9 mouse cellular contexts compared by ENCODE assay signal in genomic region chr1:63110536-63111285, GRCm38 (mm10). TPM values are rescaled to one million over a fixed set of nuclear protein-coding genes. Genes with fewer than 3 reads are reported as not detected.
A peak's percentile ranks its signal among the peaks of the same experiment; 100 is the strongest.
DNase-seq lines count a peak whose midpoint lies in the region; ATAC-seq and TF ChIP-seq lines count a peak whose summit lies in the region.
"Had no signal": no experiment of that assay in that cellular context is flagged by ENCODE, and none has a peak within 500 bp of the region (broad histone marks: within the 10 kb centered on the region; RNA-seq: fewer than 3 reads in every experiment).

No protein-coding gene starts in this region.

- no peak for DNase-seq in heart, adult 2 months
- DNase-seq in heart, embryonic 10.5 days (ENCODE audit: low spot score) = no peak
- DNase-seq in CD8-positive naive resting alpha-beta T cell, adult 2 months (ENCODE audit: low read depth in 2 of 2, low spot score in 2 of 2) = peak; percentile 55 to 61
- DNase-seq in c-Kit-negative CD71-positive TER-119-positive erythroid progenitor cells, embryonic 14.5 days (ENCODE audit: low read depth, low spot score) = peak; percentile 40
- DNase-seq in hindbrain, embryonic 11.5 days (ENCODE audit: low spot score) = peak; percentile 63
- peak; percentile 72 for DNase-seq in lung, postnatal 10 days
- DNase-seq in testis, postnatal 10 days (ENCODE audit: low spot score) = peak; percentile 78

- H3K4me1 ChIP-seq in heart, adult 2 months (ENCODE audit: control insufficient read depth, insufficient read depth, low read length) = peaks cover 12% of the 10 kb centered on the region
- H3K4me1 ChIP-seq in heart, embryonic 10.5 days = peaks cover 29% of the 10 kb centered on the region
- no peaks in the 10 kb centered on the region; the same call in 1 of the 2 replicates for H3K4me1 ChIP-seq in hindbrain, embryonic 11.5 days (replicated peaks; ENCODE audit: control insufficient read depth, insufficient read depth, low read length)

- no peak overlapping the region for H3K27ac ChIP-seq in heart, adult 2 months
- no peak overlapping the region for H3K27ac ChIP-seq in heart, embryonic 10.5 days
- no peak overlapping the region for H3K27ac ChIP-seq in hindbrain, embryonic 11.5 days (ENCODE audit: low read depth, low read length)
- H3K27ac ChIP-seq: liver, embryonic 15.5 days had no signal

- intact Hi-C loops in heart, adult 2 months (cut with DNase I) = no loop called here

- TF ChIP-seq EP300 in heart, adult 2 months (IDR thresholded peaks at IDR 0.05; ENCODE audit: insufficient read depth, low read depth, low read length) = no peak

- H3K4me2 ChIP-seq in hindbrain, embryonic 11.5 days (replicated peaks; ENCODE audit: low read depth, low read length) = no peak overlapping the region
- H3K4me2 ChIP-seq: liver, embryonic 15.5 days had no signal

- no peaks in the 10 kb centered on the region; the same call in none of the 2 replicates for H3K36me3 ChIP-seq in heart, adult 2 months (ENCODE audit: control insufficient read depth, insufficient read depth, low read length)
- H3K36me3 ChIP-seq in heart, embryonic 10.5 days = peaks cover 4% of the 10 kb centered on the region; the same call in 1 of the 2 replicates
- no peaks in the 10 kb centered on the region for H3K36me3 ChIP-seq in hindbrain, embryonic 11.5 days (ENCODE audit: control insufficient read depth, insufficient read depth, low read length)

- no peaks in the 10 kb centered on the region for H3K9me3 ChIP-seq in heart, embryonic 10.5 days
- H3K9me3 ChIP-seq in hindbrain, embryonic 11.5 days (ENCODE audit: control insufficient read depth, low read length) = no peaks in the 10 kb centered on the region
- H3K9me3 ChIP-seq: liver, embryonic 15.5 days had no signal

- no peak overlapping the region for H3K9ac ChIP-seq in heart, adult 2 months (ENCODE audit: low read depth, low read length)
- H3K9ac ChIP-seq in hindbrain, embryonic 11.5 days (ENCODE audit: low read depth, low read length) = no peak overlapping the region
- H3K9ac ChIP-seq: liver, embryonic 15.5 days had no signal

- peaks cover 4% of the 10 kb centered on the region for H3K79me2 ChIP-seq in heart, adult 2 months (replicated peaks; ENCODE audit: control insufficient read depth, insufficient read depth, low read length)

- no peak for TF ChIP-seq POLR2A in heart, adult 2 months (IDR thresholded peaks at IDR 0.05; ENCODE audit: insufficient read depth, low read depth, low read length)

- ATAC-seq in hindbrain, embryonic 11.5 days (ENCODE audit: low FRiP score) = no peak
- ATAC-seq in erythroid progenitor cell, adult 5-6 weeks (replicated peaks; ENCODE audit: low FRiP score, poor library complexity, severe bottlenecking) = no peak

- TF ChIP-seq CTCF in heart, adult 2 months (IDR thresholded peaks at IDR 0.05) = peak; percentile 51

- no peak overlapping the region for H3K4me3 ChIP-seq in heart, adult 2 months
- H3K4me3 ChIP-seq in heart, embryonic 10.5 days = no peak overlapping the region
- H3K4me3 ChIP-seq in hindbrain, embryonic 11.5 days (ENCODE audit: low read depth, low read length) = no peak overlapping the region
- H3K4me3 ChIP-seq: liver, embryonic 15.5 days had no signal

- H3K27me3 ChIP-seq in heart, adult 2 months (ENCODE audit: control insufficient read depth, insufficient read depth, low read length) = no peaks in the 10 kb centered on the region
- H3K27me3 ChIP-seq in heart, embryonic 10.5 days (ENCODE audit: insufficient read depth, poor library complexity, severe bottlenecking) = no peaks in the 10 kb centered on the region
- no peaks in the 10 kb centered on the region for H3K27me3 ChIP-seq in hindbrain, embryonic 11.5 days (ENCODE audit: control insufficient read depth, insufficient read depth, low read length)
- H3K27me3 ChIP-seq: liver, embryonic 15.5 days had no signal

- 53% methylated on average over 7 of the region's 7 CpGs for WGBS in heart, adult 2 months
- 50% methylated on average over 7 of the region's 7 CpGs for WGBS in heart, embryonic 10.5 days
- 48% methylated on average over 7 of the region's 7 CpGs for WGBS in hindbrain, embryonic 11.5 days

RNA-seq across cellular contexts. Expression of gene Ino80d, which starts 3.8 kb away (rescaled TPM):
- 10 to 100 TPM; 16.6 to 18.4 TPM for total RNA-seq in heart, adult 2 months (2021)
- 6.5 and 9.1 TPM in 2 replicates for polyA plus RNA-seq in heart, adult 2 months (2012; rRNA removed)
- 12.2 and 12.9 TPM in 2 replicates for polyA plus RNA-seq in heart, embryonic 10.5 days (2016; fragmentation: Nextera tagmentation; extraction: Ambion mirVana)
- 10.5 and 16.8 TPM in 2 replicates for polyA plus RNA-seq in hindbrain, embryonic 11.5 days (2014; fragmentation: Nextera tagmentation; extraction: Ambion mirVana)
- 22.3 and 24.7 TPM in 2 replicates for total RNA-seq in erythroid progenitor cell, adult 5-6 weeks (2015; ENCODE audit: low replicate concordance)
- total RNA-seq in erythroid progenitor cell, adult 5-6 weeks (2017; ENCODE audit: low replicate concordance) = 16.8 and 20.4 TPM in 2 replicates

Comparison
In these comparisons a context has a peak if more than half of its experiments do, and no peak if none do; other contexts are left out.
1. DNase-seq: peak in CD8-positive naive resting alpha-beta T cell, adult 2 months (2 of 2), c-Kit-negative CD71-positive TER-119-positive erythroid progenitor cells, embryonic 14.5 days (single experiment), hindbrain, embryonic 11.5 days (single experiment), lung, postnatal 10 days (single experiment) and testis, postnatal 10 days (single experiment); none in heart, adult 2 months (0 of 2) and heart, embryonic 10.5 days (single experiment).